Mouse (Mus musculus) brown adipose tissue, adult 24 weeks (tissue): ENCODE results near the gene Tor2a. TPM values are rescaled to one million over a fixed set of nuclear protein-coding genes. Genes with fewer than 3 reads are reported as not detected.

Source experiments
- H3K27ac ChIP-seq: fragments of 200-500 bp; replicated peaks from 2 replicates; pipeline ENCODE4 v1.5.1; 2012; ENCODE audit warnings: low read depth, mild to moderate bottlenecking, low read length
- H3K4me1 ChIP-seq: fragments of 200-500 bp; 2 replicates; pipeline ENCODE4 v1.6.1; 2012; ENCODE audit warnings: low read length, mixed read lengths; ENCODE audit not compliant: control insufficient read depth, insufficient read depth, insufficient read length
- H3K4me3 ChIP-seq: fragments of 200-500 bp; 2 replicates; pipeline ENCODE4 v1.5.1; 2012; ENCODE audit warnings: low read depth, mild to moderate bottlenecking, low read length, moderate library complexity; ENCODE audit not compliant: insufficient read depth
- polyA plus RNA-seq: library from polyadenylated mRNA; stranded (reverse); fragments of >200 nt; gene quantifications from 2 replicates; pipeline ENCODE4 v1.2.4, GENCODE M21; 2012; ENCODE audit not compliant: missing spikeins, insufficient read depth, insufficient read length

Gene Tor2a
- polyA plus RNA-seq, 1 experiment = 17.6 TPM

DNA sequence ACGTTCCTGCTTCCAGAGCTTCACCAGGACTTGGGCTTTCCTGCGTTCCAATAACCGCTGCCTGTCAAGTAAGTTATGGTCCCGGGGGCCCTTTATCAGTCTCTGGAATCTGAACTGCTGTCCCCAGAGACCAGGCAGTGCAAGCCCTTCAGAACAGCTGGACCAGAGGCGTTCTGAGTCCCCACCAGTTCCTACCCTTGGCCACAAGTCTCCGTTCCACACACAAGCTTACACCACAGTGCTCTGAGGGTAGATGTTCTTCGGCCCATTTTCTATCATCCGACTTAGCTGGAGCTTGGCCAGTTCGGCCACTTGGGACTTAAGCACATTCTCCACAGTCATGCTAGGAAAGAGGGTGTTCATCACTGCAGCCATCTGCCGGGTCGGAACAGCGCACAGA, 10.2 kb downstream of the Tor2a start:
- no peak overlapping the region for H3K27ac ChIP-seq
- no peaks in the 10 kb centered on the region for H3K4me1 ChIP-seq
- no peak overlapping the region for H3K4me3 ChIP-seq

- Histone ChIP-seq H3K4me3 (no peak overlapping the region), H3K4me1 (no peaks in the 10 kb centered on the region), H3K27ac (no peak overlapping the region)
Observed at GRCm38 (mm10) chr2:32768661-32769285, 11.7 kb downstream of the Tor2a start.

DNA sequence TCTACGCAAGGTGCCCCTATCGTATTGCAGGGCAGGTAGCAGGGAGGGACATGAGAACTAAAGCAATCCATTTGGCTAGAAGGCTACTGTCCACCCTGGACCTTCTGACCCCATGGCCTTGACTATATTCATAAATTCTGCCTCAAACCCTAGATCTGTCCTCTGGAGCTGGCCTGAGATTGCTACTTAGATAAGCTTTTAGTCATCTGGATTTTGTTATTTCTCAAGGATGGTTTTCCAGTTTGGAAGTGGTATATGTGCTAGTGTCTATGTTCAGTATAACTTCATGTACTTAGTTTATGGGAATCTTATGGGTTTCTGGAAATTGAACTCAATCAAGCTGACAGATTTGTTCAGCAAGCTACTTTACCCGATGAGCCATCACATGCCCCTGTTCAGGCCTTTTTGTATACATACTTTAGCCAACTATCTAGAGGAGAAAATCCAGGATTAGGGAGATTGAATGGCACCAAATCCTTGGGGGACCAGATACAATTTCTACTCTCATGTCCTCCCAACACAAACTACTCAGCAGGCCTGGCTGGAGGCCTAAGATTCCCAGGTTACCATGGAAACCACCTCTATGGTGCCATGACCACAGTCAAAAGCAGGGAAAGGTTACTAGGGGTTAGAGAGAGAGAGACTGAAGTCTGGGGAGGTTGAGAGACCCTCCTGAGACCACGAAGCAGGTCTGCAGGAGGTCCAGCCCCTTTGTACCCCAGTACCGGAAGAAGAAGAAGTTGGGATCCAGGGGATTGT, 12.5 kb downstream of the Tor2a start:
- no peaks in the 10 kb centered on the region for H3K4me1 ChIP-seq
- no peak overlapping the region for H3K4me3 ChIP-seq
- no peak overlapping the region for H3K27ac ChIP-seq

DNA sequence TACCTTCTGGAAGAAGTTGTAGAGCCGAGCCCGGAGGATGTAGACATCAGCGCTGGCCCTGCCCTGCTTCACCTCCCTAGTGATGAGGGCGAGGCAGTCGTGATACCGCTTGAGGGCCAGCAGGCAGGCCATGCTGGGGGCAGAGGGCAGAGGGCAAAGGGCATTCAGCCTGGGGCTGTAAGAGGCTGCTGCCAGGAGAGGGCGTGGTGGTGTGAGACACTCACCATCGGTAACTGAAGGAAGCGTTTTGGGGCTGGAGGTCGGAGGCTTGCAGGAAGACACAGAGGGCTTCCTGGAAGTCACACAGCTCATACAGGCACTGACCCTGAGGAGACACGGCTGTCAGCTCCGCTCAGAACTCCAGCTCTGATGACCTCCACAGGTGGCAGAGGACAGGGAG, 14.9 kb downstream of the Tor2a start:
- Histone ChIP-seq H3K4me1 (no peaks in the 10 kb centered on the region), H3K27ac (no peak overlapping the region), H3K4me3 (no peak overlapping the region)

- Histone ChIP-seq H3K4me1 (no peaks in the 10 kb centered on the region), H3K27ac (no peak overlapping the region), H3K4me3 (no peak overlapping the region)
Observed at GRCm38 (mm10) chr2:32772626-32773279, 15.7 kb downstream of the Tor2a start.

DNA sequence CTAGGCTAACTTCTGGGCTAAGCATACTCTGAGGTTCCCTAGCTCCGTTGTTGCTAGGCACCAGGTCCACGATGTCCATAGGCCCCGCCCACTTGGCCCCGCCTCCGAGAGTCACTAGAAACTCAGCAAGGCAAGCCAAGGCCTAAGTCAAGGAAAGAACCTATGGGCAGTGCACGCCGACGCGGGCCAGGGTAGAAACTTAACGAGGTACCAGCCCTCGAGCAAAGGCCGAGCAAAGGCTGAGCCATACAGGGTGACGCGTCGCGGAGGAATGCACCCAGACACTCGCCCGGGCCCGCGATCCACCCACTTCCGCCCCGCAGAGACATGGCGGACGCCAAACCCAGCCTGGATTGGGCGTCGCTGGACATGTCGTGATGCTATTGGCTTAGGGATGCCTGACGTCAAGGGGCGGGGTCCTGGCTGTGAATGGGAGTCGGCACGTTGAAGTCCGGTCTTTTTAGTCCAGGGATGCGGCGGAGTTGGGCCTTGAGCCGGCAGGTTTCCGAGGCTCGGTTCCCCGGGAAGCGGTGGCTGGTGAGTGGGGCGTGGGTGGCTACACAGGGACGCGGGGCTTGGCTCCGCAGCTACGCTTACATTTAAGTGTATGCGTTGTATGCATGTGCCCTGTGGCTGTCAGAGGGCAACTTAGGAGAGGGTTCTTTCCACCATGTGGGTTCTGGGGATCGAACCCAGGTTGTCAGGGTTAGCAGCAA, 18.5 kb downstream of the Tor2a start, which contains the start of the genes Ttc16 and Ptrh1:
TSS of gene Ttc16 (minus strand) at position 275 of the 716 bp plus-strand sequence.
TSS of gene Ptrh1 (plus strand) at position 428 of the 716 bp plus-strand sequence.
- H3K4me3 ChIP-seq = peak within 1 kb of the TSS; percentile 78
- H3K4me1 ChIP-seq = no peaks in the 10 kb centered on the region
- H3K27ac ChIP-seq = peak within 1 kb of the TSS; percentile 82

- Histone ChIP-seq H3K4me3 (peak overlapping the region; percentile 61), H3K4me1 (no peaks in the 10 kb centered on the region), H3K27ac (no peak overlapping the region)
Observed at GRCm38 (mm10) chr2:32776192-32776591, 19.2 kb downstream of the Tor2a start.

DNA sequence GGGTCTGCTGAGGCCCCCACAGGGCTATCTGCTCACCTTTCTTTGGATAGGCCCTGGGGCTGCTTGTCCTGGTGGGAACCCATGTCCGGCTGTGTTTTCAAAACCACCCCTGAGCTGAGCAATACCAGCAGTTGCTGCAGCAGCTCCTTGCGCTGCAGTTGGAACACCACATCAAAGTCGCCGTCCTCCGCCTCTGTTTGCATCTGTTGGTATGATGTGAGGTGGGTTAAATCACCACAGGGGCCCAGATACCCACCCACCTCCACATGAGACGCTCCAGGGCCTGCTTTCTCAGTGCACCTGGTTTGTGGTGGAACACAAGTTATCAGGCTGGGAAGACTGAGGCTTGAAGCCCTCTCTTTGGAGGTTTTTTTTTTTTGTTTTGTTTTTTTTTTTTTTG, 21.0 kb downstream of the Tor2a start:
- H3K27ac ChIP-seq = no peak overlapping the region
- H3K4me1 ChIP-seq = no peaks in the 10 kb centered on the region
- no peak overlapping the region for H3K4me3 ChIP-seq

DNA sequence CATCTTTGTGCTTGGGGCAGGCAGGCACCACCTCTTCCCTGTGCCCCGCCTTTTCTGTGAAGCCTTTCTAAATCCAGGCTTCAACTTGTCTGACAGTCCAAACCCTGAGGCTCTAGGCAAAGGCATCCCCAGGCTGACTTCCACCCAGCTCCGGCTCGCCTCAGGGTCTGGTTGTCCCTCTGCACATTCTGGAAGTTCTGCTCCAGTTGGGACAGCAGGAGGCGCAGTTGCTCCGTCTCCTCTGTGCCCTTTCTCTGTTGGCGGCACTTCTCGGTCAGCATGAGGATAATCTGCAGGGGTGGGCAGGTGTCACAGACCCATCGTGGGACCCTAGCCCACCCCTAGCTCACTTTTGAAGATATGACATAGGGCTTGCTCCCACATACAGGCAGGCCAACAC, 22.1 kb downstream of the Tor2a start:
- no peaks in the 10 kb centered on the region for H3K4me1 ChIP-seq
- H3K4me3 ChIP-seq = no peak overlapping the region
- no peak overlapping the region for H3K27ac ChIP-seq

GRCm38 (mm10) chr2:32779714-32780113, 22.7 kb downstream of the Tor2a start:
- no peaks in the 10 kb centered on the region for H3K4me1 ChIP-seq
- no peak overlapping the region for H3K4me3 ChIP-seq
- no peak overlapping the region for H3K27ac ChIP-seq

DNA sequence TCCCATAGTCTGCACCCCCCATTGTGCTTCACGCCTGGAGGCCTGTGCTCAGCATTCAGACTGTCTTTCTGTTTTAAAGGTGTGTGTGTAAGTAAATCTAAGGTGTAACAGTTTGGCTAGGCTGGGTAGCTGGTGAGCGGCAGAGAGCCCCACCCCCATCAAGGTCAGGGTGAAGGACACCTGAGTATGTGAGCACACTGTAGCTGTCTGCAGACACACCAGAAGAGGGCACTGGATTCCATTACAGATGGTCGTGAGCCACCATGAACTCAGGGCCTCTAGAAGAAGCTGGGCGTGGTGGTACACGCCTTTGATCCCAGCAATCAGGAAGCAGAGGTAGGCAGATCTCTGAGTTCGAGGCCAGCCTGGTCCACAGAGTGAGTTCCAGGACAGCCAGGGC, 24.7 kb downstream of the Tor2a start:
- Histone ChIP-seq H3K27ac (no peak overlapping the region), H3K4me3 (no peak overlapping the region), H3K4me1 (no peaks in the 10 kb centered on the region)

GRCm38 (mm10) chr2:32784048-32784681, 27.1 kb downstream of the Tor2a start, which contains the start of gene Cfap157:
Cfap157 (minus strand) TSS chr2:32784428.
- H3K4me1 ChIP-seq = no peaks in the 10 kb centered on the region
- H3K27ac ChIP-seq = no peak within 1 kb of the TSS
- peak within 1 kb of the TSS; percentile 24; the same call in 1 of the 2 replicates for H3K4me3 ChIP-seq

GRCm38 (mm10) chr2:32787176-32787575, 30.1 kb downstream of the Tor2a start:
- H3K4me1 ChIP-seq = no peaks in the 10 kb centered on the region
- no peak overlapping the region for H3K4me3 ChIP-seq
- H3K27ac ChIP-seq = no peak overlapping the region

GRCm38 (mm10) chr2:32788581-32788980, 31.5 kb downstream of the Tor2a start:
- H3K27ac ChIP-seq = no peak overlapping the region
- no peaks in the 10 kb centered on the region for H3K4me1 ChIP-seq
- H3K4me3 ChIP-seq = no peak overlapping the region
